Mouse (Mus musculus): ENCODE measurements around the gene Exosc5.
A peak's percentile ranks its signal among the peaks of the same experiment; 100 is the strongest.

Gene Exosc5

GRCm38 (mm10) chr7:25637099-25637498 is 21.9 kb upstream of the Exosc5 start:
- no peak for DNase-seq (ENCODE audit: low spot score)

- no peak for DNase-seq (ENCODE audit: low spot score)
Observed at GRCm38 (mm10) chr7:25639754-25640153, 19.2 kb upstream of the Exosc5 start.

DNA sequence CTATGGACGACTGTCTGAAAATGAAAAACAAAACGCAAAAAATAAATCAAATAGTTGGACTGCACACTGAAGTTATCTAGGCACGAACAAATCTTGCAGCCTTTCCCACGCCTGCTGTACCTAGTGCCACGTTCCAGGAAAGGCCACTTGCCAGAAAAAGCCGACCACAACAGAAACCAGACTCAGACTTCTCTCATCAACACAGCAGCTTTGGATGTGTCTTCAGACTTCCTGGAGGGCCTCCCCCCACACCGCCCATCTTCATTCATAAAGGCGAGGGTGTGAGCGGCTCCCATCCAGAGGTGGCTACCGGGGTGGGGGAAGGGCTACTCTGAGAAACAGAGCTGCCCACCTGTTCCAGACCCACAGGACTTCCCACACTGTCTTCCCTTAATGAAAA is 14.8 kb upstream of the Exosc5 start:
- DNase-seq (ENCODE audit: low spot score) = no peak

- DNase-seq (ENCODE audit: low spot score) = no peak
Observed at GRCm38 (mm10) chr7:25644631-25645030, 14.3 kb upstream of the Exosc5 start.

- DNase-seq (ENCODE audit: low spot score) = peak; percentile 59
Observed at GRCm38 (mm10) chr7:25645074-25645473, 13.9 kb upstream of the Exosc5 start.

- DNase-seq (ENCODE audit: low spot score) = no peak
Observed at GRCm38 (mm10) chr7:25647574-25648123, 11.3 kb upstream of the Exosc5 start.

- DNase-seq (ENCODE audit: low spot score) = no peak
Observed at GRCm38 (mm10) chr7:25649839-25650238, 9.1 kb upstream of the Exosc5 start.

DNA sequence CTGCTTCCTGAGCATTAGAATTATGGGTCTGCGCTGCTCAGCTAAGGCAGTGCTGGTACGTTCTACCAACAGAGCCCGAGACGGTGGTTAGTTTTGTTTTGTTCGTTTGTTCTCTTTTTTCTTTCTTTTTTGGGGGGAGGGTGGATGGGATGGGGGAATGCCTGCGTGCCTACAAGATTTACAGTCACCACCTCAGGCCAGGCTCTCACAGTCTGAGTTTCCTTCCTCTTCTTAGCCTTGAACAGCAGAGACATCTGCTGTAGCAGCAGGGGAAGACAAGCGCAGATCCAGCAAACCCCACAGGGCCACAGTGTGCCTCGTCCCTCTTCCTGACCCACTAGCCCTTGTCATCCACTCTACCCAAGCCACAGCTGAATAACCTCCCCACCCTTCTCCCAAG is 7.7 kb upstream of the Exosc5 start:
- DNase-seq (ENCODE audit: low spot score) = no peak

GRCm38 (mm10) chr7:25652244-25652759 is 6.7 kb upstream of the Exosc5 start:
- DNase-seq (ENCODE audit: low spot score) = no peak

DNA sequence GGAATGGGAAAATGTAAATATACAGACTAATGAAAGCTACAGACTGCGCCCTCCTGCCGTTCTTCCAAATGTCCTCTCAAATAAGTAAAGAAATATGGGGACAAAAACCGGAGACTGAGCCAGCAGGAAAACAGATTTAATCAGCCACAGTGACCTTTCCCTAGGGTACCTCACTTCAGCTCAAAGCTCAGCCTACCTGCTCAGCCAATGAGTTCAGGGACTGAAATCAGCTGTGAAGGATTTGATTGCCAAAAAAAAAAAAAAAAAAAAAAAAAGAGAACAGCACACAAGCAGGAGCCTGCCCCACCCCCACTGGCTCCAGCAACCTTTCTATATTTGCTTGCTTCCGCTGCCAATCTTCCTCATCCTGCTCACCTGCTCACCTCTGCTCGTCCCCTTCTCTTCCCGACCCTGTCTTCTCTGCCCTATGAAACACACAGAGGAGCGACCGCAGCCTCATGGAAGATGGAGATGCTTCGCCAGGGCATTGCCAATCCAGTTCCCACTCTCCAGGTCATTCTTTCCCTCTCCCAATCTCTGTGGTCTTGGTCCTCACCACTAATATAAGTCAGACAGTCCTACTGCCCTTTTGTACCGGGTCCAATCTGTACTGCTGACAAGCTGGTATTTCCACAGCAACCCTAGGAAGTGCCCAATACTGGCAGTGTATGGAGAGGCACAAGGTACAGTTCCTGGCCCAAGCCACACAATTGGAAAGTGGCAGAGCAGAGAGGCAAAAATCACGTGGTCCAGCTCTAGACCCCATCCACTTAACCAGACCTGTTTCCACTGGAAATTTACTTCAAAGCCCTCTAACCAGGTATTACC is 3.1 kb upstream of the Exosc5 start:
- peak; percentile 46 for DNase-seq (ENCODE audit: low spot score)

- DNase-seq (ENCODE audit: low spot score) = no peak
Observed at GRCm38 (mm10) chr7:25657785-25658184, 1.2 kb upstream of the Exosc5 start.

- DNase-seq (ENCODE audit: low spot score) = no peak
Observed at GRCm38 (mm10) chr7:25666381-25666780, 7.4 kb downstream of the Exosc5 start.

DNA sequence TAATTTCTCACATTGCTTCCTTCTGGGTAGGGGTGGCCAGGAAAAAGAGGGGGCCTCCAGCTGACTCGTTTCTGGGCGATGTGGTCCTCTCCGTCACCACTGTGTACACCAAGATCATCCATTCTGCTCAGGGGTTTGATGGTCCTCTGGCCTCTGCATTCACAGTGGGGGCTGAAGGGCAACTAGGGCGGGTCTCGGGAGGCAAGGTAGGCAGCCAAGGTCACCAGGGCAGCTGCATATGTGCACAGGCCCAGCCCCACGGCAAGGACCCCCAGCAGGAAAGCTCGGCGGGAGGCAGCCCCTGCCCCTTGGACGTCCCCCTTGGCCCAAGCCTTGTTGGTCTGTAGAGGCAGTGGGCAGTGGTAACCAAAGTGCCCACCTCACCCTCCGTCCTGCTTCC is 10.2 kb downstream of the Exosc5 start:
- DNase-seq (ENCODE audit: low spot score) = no peak

GRCm38 (mm10) chr7:25669631-25670030 is 10.7 kb downstream of the Exosc5 start:
- DNase-seq (ENCODE audit: low spot score) = no peak

DNA sequence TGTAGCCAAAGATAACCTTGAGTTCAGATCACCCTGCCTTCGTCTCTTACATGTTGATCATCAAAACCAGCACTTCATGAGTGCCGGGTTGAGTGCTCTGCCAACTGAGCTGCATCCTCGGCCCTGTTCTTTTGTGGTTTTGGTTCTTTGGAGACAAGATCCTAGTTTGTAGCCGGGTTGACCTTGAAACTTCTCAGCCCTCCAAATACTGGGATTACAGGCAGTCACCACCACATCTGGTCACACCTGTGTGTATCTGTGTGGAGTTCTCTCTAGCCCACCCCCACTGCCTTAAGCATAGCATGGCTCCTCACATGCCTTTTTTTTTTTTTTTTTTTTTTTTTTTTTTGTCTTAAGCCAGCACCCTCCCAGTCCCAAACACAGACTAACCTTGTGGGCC is 11.1 kb downstream of the Exosc5 start:
- DNase-seq (ENCODE audit: low spot score) = no peak

- no peak for DNase-seq (ENCODE audit: low spot score)
Observed at GRCm38 (mm10) chr7:25671686-25672085, 12.7 kb downstream of the Exosc5 start.

- no peak for DNase-seq (ENCODE audit: low spot score)
Observed at GRCm38 (mm10) chr7:25672442-25672841, 13.5 kb downstream of the Exosc5 start.

GRCm38 (mm10) chr7:25674297-25674696 is 15.3 kb downstream of the Exosc5 start:
- no peak for DNase-seq (ENCODE audit: low spot score)

DNA sequence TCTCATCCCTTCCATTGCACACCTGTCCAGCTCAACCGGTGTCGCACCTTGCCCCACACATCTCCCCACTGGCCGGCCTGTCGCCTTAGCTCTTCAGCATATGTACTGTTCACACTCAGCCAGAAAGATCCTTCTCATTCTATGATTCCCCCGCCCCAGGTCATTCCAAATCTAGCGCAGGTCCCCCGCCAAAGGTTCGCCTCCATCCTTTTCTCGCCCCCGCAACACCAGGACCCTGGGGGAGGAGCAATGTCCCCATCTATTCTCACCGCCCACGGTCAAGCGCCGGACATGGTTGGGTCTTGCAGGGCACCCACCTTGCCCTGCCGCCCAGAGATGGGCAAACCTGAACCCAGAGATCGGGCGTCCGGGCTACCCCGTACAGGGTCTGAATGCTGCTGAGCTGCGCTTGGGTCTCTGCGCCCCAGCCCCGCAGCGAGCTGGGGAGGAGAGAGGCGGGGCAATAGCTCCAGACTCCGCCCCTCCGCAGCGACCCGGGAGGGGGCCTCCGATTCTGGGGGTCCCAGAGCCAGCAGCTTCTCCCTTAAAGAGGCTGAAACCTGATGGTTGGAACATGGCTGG is 15.8 kb downstream of the Exosc5 start, which contains the start of gene Tmem91:
Gene Tmem91, minus strand, starts transcription at position 448 of the 582 bp plus-strand sequence.
- no peak for DNase-seq (ENCODE audit: low spot score)

GRCm38 (mm10) chr7:25675405-25675804 is 16.4 kb downstream of the Exosc5 start:
- no peak for DNase-seq (ENCODE audit: low spot score)

GRCm38 (mm10) chr7:25676085-25676781 is 17.3 kb downstream of the Exosc5 start:
- peak; percentile 81 for DNase-seq (ENCODE audit: low spot score)

DNA sequence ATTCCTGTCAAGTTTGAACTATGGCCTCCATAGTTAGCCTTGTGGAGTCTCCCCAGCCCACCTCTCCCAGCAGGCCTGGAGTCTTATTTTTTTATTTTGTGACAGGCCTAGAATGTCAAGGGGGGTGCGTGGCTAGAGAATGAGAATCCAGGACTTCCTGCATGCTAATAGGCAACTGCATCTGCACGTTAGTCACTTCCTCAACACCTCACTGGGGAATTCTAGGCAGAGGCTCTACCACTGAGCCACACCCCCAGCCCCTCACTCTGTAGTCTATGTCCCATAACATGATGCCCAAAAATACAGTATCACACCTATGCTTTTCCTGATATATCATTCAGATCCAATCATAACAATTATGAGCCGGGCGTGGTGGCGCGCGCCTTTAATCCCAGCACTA is 18.0 kb downstream of the Exosc5 start:
- no peak for DNase-seq (ENCODE audit: low spot score)

Measured in urinary bladder, postnatal 14 days (tissue).